Comparison of ENCODE assay signal across 15 mouse cellular contexts in the genomic region with DNA sequence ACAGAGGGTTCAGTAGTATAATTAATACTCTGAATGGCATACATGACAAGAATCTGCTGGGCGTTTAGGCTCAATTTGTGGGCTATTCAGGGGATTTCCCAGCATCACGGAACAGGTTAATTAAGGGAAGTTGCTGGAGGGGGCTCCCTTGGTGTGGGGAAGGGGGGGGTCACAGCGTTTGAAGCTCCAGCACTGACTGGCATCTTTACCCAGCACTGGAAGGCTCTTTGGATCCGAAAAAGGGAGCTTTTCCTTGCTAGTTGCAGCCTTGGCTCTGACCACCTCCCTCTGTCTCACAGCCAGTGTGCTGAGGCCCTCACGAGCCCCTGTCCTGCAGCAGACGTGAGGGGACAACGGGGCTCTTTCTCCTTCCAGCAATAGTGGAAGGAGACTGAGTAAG. TPM values are rescaled to one million over a fixed set of nuclear protein-coding genes. Genes with fewer than 3 reads are reported as not detected.
DNase-seq lines count a peak whose midpoint lies in the region; ATAC-seq lines count a peak whose summit lies in the region.
"Had no signal": no experiment of that assay in that cellular context is flagged by ENCODE, and none has a peak within 500 bp of the region (broad histone marks: within the 10 kb centered on the region; RNA-seq: fewer than 3 reads in every experiment).

No protein-coding gene starts in this region.

- ATAC-seq in midbrain, embryonic 14.5 days (ENCODE audit: low FRiP score, low TSS enrichment) = no peak
- ATAC-seq in midbrain, embryonic 16.5 days = no peak
- ATAC-seq in forebrain, embryonic 13.5 days = peak; percentile 74
- ATAC-seq in megakaryocyte, adult 5-6 weeks (ENCODE audit: poor library complexity, severe bottlenecking) = peak; percentile 20; the same call in 1 of the 2 replicates
- ATAC-seq: intestine, postnatal 0 days had no signal

- no peaks in the 10 kb centered on the region for H3K9me3 ChIP-seq in midbrain, embryonic 14.5 days (ENCODE audit: control insufficient read depth, low read length)
- no peaks in the 10 kb centered on the region for H3K9me3 ChIP-seq in midbrain, embryonic 16.5 days (replicated peaks; ENCODE audit: control insufficient read depth, low read length, poor library complexity, severe bottlenecking)
- H3K9me3 ChIP-seq in forebrain, embryonic 13.5 days (replicated peaks) = no peaks in the 10 kb centered on the region; the same call in 1 of the 2 replicates
- H3K9me3 ChIP-seq: embryonic facial prominence, embryonic 13.5 days; hindbrain, embryonic 13.5 days; limb, embryonic 15.5 days had no signal

- peaks cover 5% of the 10 kb centered on the region for H3K4me1 ChIP-seq in midbrain, embryonic 14.5 days (ENCODE audit: control insufficient read depth, insufficient read depth, low read length)
- peaks cover 7% of the 10 kb centered on the region; the same call in 1 of the 2 replicates for H3K4me1 ChIP-seq in midbrain, embryonic 16.5 days (ENCODE audit: control insufficient read depth, insufficient read depth, low read length)
- H3K4me1 ChIP-seq in forebrain, embryonic 13.5 days = peaks cover 23% of the 10 kb centered on the region

- 39% methylated on average over 7 of the region's 7 CpGs for WGBS in midbrain, embryonic 14.5 days
- WGBS in midbrain, embryonic 16.5 days = 33% methylated on average over 7 of the region's 7 CpGs
- 15% methylated on average over 7 of the region's 7 CpGs for WGBS in forebrain, embryonic 13.5 days

- H3K36me3 ChIP-seq in midbrain, embryonic 14.5 days (ENCODE audit: control insufficient read depth, insufficient read depth, low read length) = no peaks in the 10 kb centered on the region
- H3K36me3 ChIP-seq in midbrain, embryonic 16.5 days (ENCODE audit: control insufficient read depth, insufficient read depth, low read length) = no peaks in the 10 kb centered on the region
- no peaks in the 10 kb centered on the region for H3K36me3 ChIP-seq in forebrain, embryonic 13.5 days (ENCODE audit: poor library complexity, severe bottlenecking)
- H3K36me3 ChIP-seq: embryonic facial prominence, embryonic 13.5 days; hindbrain, embryonic 13.5 days; limb, embryonic 15.5 days had no signal

- H3K27me3 ChIP-seq in midbrain, embryonic 14.5 days (ENCODE audit: control insufficient read depth, insufficient read depth, low read length) = no peaks in the 10 kb centered on the region
- no peaks in the 10 kb centered on the region for H3K27me3 ChIP-seq in midbrain, embryonic 16.5 days (ENCODE audit: control insufficient read depth, insufficient read depth, low read depth, low read length)
- H3K27me3 ChIP-seq in forebrain, embryonic 13.5 days = no peaks in the 10 kb centered on the region
- H3K27me3 ChIP-seq: embryonic facial prominence, embryonic 13.5 days; limb, embryonic 15.5 days had no signal

- H3K4me3 ChIP-seq in midbrain, embryonic 14.5 days (replicated peaks; ENCODE audit: low read depth, low read length) = no peak overlapping the region
- no peak overlapping the region for H3K4me3 ChIP-seq in midbrain, embryonic 16.5 days (ENCODE audit: low read depth, low read length)
- H3K4me3 ChIP-seq in forebrain, embryonic 13.5 days = no peak overlapping the region
- H3K4me3 ChIP-seq: embryonic facial prominence, embryonic 13.5 days; hindbrain, embryonic 13.5 days; limb, embryonic 15.5 days had no signal

- DNase-seq in midbrain, embryonic 14.5 days = peak; percentile 42
- DNase-seq in Muller cell, postnatal 12 days (ENCODE audit: inconsistent ontology term) = peak; percentile 60
- no peak for DNase-seq in thymus, postnatal 10 days (ENCODE audit: low spot score in 2 of 2)
- DNase-seq in urinary bladder, adult 2 months (ENCODE audit: low spot score) = no peak
- DNase-seq: adrenal gland, postnatal 36 days; cerebellum, adult 8-10 months; kidney, postnatal 10 days; lung, postnatal 10 days had no signal

- 0 out of 2 replicates have a peak overlapping the region, but pooled peaks have one; percentile 37 for H3K27ac ChIP-seq in midbrain, embryonic 14.5 days (replicated peaks; ENCODE audit: low read depth, low read length)
- no peak overlapping the region for H3K27ac ChIP-seq in midbrain, embryonic 16.5 days (ENCODE audit: low read length)
- H3K27ac ChIP-seq in forebrain, embryonic 13.5 days = peak overlapping the region; percentile 68
- H3K27ac ChIP-seq: embryonic facial prominence, embryonic 13.5 days; hindbrain, embryonic 13.5 days; limb, embryonic 15.5 days had no signal

- no peak overlapping the region for H3K9ac ChIP-seq in midbrain, embryonic 14.5 days (replicated peaks; ENCODE audit: low read length)
- H3K9ac ChIP-seq in midbrain, embryonic 16.5 days (ENCODE audit: low read depth, low read length) = no peak overlapping the region
- H3K9ac ChIP-seq in forebrain, embryonic 13.5 days = 0 out of 2 replicates have a peak overlapping the region, but pooled peaks have one; percentile 37
- H3K9ac ChIP-seq: embryonic facial prominence, embryonic 13.5 days; hindbrain, embryonic 13.5 days; limb, embryonic 15.5 days had no signal

- no peak overlapping the region for H3K4me2 ChIP-seq in midbrain, embryonic 14.5 days (ENCODE audit: low read length)
- no peak overlapping the region for H3K4me2 ChIP-seq in midbrain, embryonic 16.5 days (ENCODE audit: low read length)
- H3K4me2 ChIP-seq in forebrain, embryonic 13.5 days = peak overlapping the region; percentile 15; the same call in 1 of the 2 replicates
- H3K4me2 ChIP-seq: embryonic facial prominence, embryonic 13.5 days; hindbrain, embryonic 13.5 days; limb, embryonic 15.5 days had no signal

RNA-seq across cellular contexts. Expression of gene Zbtb18, which starts 42.5 kb away (rescaled TPM):
- 11.9 and 13.4 TPM in 2 replicates for polyA plus RNA-seq in midbrain, embryonic 14.5 days (2014; fragmentation: Nextera tagmentation; extraction: Ambion mirVana)
- 3.6 and 4.4 TPM in 2 replicates for polyA plus RNA-seq in midbrain, embryonic 16.5 days (2015; fragmentation: Nextera tagmentation; extraction: Ambion mirVana)
- 59.8 and 88.1 TPM in 2 replicates for polyA plus RNA-seq in forebrain, embryonic 13.5 days (2015; fragmentation: Nextera tagmentation; extraction: Ambion mirVana)
- total RNA-seq in megakaryocyte, adult 5-6 weeks (2015) = 45.0 and 48.4 TPM in 2 replicates
- total RNA-seq in megakaryocyte, adult 5-6 weeks (2017) = 47.9 and 73.7 TPM in 2 replicates
- 11.9 and 27.0 TPM in 2 replicates for polyA plus RNA-seq in urinary bladder, adult 2 months (2012; rRNA removed)

Comparison
In these comparisons a context has a peak if more than half of its experiments do, and no peak if none do; other contexts are left out.
1. ATAC-seq: peak in forebrain, embryonic 13.5 days (single experiment) and megakaryocyte, adult 5-6 weeks (single experiment); none in midbrain, embryonic 14.5 days (single experiment) and midbrain, embryonic 16.5 days (single experiment).
2. DNase-seq: peak in midbrain, embryonic 14.5 days (single experiment) and Muller cell, postnatal 12 days (single experiment); none in thymus, postnatal 10 days (0 of 2) and urinary bladder, adult 2 months (single experiment).